Mouse (Mus musculus) monocyte, adult 2 months (primary cell): ENCODE measurements around the gene Fam71f2.

Experiments used
- DNase-seq, 2 experiments: peaks; one replicate each; pipeline ENCODE4 v3.0.0; 2022; ENCODE audit warnings: low spot score in 2 of 2, low read depth in 1 of 2

The Fam71f2 gene

DNA sequence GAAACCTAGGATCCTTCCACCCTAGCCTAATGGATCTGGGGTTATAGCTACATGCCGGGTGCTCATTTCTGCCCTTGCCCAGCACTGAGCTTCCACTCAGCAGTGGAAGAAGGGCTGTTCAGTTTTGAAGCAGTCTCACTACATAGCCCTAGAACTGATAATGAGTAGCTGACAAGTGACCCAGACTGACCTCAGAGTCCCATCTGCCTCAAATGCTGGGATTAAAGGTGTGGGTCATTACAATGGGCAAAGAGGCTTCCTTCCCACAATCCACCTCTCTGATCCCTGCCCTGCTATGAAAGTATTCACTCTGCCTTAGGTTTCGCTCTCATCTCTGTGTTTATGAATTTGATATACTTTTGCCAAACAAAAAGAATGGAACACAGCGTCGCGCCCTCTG, 2.6 kb upstream of the Fam71f2 start:
- DNase-seq = no peak

DNA sequence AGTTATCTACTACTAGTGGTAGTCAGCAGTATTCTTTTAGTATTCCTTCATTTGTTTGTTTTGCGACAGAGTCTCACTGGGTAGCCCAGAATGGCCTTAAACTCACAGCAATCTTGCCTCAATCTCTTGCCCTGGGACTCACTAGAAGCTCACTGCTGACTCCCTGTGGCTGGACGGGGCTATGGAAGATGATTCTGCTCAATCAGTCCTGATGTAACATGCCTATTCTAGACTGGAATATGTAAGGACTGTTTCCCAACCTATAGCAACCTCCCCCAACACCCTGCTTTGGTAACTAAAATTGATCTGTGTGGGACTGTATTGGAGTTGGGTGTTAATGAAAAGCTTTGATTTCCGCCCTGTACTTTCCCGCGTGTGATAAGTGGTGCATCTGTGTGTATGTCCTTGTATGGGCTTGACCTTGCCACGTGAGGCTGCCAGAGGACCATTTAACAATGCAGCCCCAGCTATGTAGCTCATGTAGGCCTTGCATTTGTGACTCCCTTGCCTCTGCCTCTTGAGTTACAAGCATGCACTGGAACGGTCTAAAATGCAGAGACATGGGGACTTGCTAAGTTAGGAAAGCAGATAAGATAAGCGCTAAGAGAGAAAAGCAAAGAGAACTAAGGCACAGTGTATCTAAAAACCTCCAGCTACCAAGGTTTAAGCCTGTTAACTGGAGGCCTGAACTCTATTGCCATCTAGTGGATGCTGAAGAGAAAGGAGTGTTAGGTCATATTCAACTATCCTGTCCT, 703 bp upstream of the Fam71f2 start:
- no peak for DNase-seq

DNA sequence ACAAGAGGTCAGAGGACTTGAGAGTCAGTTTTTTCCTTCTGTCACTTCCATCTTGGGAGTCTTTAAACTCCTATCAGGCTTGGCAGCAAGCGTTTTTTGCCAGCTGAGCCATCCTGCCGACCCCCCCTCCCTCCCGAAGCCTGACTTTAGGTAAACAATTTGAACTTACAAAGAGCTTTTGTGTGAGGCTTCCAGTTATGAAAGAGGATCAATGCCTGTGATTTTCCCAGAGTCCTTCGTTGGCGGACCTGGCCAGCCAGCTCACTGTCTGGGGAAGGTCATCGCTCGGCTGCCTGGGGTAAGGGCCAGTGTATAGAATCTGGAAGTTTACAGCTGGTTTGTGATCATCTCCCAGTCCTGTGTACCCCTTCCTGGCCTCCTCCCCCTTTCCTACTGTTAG, 1.3 kb downstream of the Fam71f2 start:
- DNase-seq = no peak

DNA sequence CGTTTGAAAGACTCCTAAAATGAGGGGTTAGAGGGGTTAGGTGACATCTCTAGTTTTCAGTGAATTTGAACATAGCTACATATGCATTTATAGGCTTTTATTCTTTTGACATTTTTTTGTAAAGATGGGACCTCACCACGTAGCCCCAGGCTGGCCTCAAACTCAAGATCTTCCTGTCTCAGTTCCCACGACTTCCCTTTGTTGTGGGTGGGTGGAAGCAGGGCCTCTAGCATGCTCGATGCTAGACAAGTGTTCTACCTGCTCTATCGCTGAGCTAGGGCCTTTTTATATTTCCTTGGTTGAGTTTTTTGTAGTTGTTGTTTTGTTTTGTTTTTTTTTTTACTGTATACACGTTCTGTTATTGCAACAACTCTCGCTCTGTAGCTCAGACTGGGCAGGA, 7.5 kb downstream of the Fam71f2 start:
- DNase-seq = no peak

- no peak for DNase-seq
Measured at GRCm38 (mm10) chr6:29287481-29287880, 8.1 kb downstream of the Fam71f2 start.

GRCm38 (mm10) chr6:29287944-29288343, 8.6 kb downstream of the Fam71f2 start:
- no peak for DNase-seq

DNA sequence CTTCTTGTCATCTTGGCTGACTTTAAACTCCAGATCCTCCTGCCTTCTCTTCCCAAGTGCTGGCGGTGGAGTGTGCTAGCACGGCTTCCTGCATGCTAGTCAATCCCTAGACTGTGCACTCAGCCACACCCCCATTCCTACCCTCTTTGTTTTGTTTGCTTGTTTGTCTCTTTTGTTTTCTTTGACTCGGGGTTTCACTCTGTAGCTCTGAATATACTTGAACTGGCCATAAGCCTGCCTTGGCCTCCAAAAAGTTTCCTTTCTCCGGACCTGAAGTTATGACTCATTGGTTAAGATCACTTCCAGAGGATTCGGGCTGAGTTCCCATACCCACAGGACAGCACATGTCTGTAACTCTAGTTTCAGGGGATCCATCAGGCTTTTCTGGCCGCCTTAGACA, 9.3 kb downstream of the Fam71f2 start:
- DNase-seq = no peak

- no peak for DNase-seq
Measured at GRCm38 (mm10) chr6:29299112-29299511, 19.7 kb downstream of the Fam71f2 start.

GRCm38 (mm10) chr6:29303251-29303650, 23.9 kb downstream of the Fam71f2 start:
- DNase-seq = no peak

- no peak for DNase-seq
Measured at GRCm38 (mm10) chr6:29303726-29304125, 24.3 kb downstream of the Fam71f2 start.

GRCm38 (mm10) chr6:29305462-29305861, 26.1 kb downstream of the Fam71f2 start:
- DNase-seq = no peak

- no peak for DNase-seq
Measured at GRCm38 (mm10) chr6:29308846-29309605, 29.6 kb downstream of the Fam71f2 start.

DNA sequence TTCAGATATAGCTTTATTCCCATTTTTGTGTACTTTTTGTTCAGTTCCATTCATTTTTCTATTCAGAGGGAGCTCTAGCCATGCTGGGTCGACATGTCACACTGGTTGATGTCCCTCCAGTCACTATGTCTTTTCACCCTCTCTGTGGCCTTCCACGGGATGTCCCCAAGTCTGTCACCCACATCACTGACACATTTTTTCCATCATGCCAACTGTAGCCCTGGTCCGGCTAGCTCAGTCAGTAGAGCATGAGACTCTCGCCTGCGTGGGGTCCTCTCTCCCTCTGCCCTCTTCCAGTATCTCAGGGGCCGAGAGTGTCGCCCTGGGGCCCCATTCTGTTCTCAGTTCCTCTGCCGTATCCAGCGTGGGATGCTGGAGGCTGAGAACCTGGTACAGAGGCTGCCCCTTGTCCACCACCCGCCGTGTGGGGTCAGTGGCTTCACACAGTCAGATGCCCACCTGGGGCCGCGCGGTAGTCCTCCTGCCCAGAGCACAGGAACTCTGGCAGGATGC, 34.4 kb downstream of the Fam71f2 start:
- DNase-seq = no peak

GRCm38 (mm10) chr6:29317286-29317685, 37.9 kb downstream of the Fam71f2 start:
- DNase-seq = no peak

GRCm38 (mm10) chr6:29317941-29318340, 38.5 kb downstream of the Fam71f2 start:
- DNase-seq = no peak

DNA sequence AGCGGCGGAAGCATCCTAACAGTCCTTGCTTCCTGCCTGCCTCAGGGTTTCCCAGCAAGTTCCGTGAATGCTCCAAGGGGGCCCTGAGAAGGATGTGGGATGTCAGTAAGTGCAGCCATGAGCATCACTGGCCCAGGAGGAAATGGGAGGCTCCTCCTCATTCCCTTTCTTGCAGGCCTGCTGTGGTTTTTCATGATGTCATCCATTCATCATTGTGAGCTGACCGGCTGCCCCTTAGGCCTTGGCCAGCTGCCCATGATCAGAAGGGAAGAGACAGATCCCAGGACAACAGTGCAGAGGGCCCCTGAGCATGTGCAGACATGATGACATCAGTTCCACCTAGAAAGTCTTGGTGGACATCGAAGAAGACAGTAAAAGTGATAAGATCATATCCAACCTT, 39.5 kb downstream of the Fam71f2 start, which contains the start of gene Fam71f1:
Fam71f1 (plus strand) TSS at position 262 of the 400 bp plus-strand sequence.
- DNase-seq = no peak

- DNase-seq = no peak
Measured at GRCm38 (mm10) chr6:29321586-29321985, 42.2 kb downstream of the Fam71f2 start.

- DNase-seq = no peak
Measured at GRCm38 (mm10) chr6:29322147-29322546, 42.8 kb downstream of the Fam71f2 start.

- no peak for DNase-seq
Measured at GRCm38 (mm10) chr6:29322735-29323134, 43.3 kb downstream of the Fam71f2 start.

DNA sequence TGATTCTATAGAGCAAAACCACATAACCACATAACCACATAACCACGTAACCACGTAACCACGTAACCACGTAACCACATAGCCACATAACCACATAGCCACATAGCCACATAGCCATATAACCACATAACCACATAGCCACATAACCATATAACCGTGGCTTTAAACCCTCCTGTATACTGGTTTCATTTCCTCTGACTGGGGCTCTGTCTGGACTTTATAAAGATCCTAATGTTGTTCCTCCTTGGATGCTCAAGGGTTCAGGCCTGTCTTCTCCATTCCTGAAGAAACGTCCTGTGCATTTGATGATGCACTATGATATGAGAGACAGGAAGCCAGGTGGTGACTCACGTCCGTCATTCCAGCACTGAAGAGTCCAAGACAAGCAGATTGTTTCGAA, 47.6 kb downstream of the Fam71f2 start:
- no peak for DNase-seq

DNA sequence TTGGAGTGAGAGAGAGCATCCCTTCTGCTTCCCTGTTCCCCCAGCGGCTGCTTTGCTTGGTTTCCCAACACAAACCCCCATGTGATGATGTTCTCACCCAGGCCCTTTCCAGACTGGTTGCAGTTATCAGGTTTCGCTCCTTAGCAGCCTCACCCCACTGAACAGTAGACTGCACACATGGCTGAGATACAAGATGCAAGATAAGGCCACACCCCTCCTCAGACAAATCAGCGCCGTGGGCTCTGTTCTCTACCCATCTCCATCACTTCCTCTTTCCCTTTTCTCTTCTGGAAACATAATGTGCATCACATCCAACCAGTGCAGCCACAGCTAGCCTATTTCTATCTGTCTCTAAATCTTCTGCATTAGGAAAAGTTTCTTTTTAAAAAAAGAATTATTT, 50.1 kb downstream of the Fam71f2 start:
- DNase-seq = no peak
